Mouse (Mus musculus) kidney, adult 11 months (tissue): ENCODE data around the gene Tubb2b.

Experiments used
- DNase-seq: peaks from one replicate; pipeline ENCODE4 v3.0.0; 2022

Tubb2b gene

DNA sequence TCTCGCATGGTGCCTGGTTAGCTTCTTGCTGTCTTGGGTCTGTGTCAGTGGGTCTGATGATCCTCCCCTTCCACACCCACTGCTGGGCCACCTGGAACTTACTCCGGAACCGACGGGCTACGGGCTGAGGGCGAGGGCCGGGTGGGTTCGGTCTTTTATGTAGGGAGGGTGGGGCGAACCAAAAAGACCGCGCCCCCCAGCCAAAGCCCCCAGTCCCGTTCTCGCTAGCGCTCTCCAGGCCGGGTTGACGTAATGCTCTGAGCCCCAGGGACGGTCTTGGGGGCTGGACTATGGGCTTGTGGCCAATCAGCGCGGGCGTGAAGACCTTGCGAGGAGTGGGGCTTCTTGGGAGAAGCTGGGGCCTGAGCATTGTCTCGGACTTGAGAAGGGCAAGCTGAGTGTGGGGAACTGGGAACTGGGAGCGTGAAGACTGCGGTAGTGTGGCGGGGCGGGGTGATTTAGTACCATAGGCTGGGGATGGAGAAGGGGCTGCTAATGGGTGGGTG lies at the start of gene Tubb2b:
TSS of gene Tubb2b (minus strand) at position 241 of the 506 bp plus-strand sequence.
- peak; percentile 48 for DNase-seq

DNA sequence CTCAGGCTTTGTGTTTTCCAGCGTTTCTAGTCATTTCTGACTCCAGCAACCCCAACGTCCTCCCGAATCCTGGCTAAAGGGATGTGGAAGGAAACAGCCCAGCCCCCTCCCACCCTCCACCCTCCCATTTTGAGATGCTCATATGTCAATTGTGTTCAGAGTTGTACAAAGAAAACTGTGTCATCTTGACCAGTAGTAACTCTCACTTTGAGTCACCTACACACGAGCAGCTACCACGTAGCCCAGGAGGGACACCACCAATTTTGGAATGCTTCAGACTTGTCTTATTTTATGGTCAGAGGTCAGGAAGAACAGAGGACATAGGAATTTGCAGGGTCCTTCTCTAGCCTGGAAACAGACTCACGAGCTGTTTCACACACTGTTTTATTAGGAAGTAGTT lies 43.8 kb upstream of the Tubb2b start:
- DNase-seq: no peak

DNA sequence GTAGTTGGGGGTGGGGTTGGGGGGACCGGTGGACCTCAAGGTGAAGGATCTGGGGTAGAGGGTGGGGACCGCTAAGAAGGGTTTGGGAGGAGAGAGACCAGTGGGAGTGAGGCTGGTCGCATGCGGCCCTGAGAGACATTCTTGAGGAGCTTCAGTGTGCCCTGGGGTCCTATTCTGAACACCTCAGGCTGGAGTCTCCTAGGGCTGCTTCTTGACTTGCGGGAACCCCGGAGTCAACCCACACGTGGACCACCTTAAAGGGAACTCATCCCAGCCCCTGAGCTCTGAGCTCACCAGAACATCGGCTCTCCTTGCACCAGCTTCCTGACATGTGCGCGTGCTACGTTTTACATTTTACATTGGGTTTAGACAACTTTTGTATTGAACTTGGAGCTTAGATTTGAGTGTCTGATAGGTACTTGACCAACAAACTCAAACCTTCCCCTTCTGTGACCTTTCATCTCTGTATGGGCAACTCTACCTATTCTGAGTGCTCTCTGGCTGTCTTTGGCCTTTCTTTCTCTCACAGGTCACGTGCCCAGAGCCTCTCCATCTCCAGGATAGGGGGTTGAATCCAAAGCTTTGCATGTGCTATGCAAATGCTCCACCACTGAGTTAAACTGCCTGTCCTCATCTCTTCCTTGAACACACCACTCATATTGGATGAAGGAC lies 33.2 kb upstream of the Tubb2b start:
- DNase-seq: no peak

GRCm38 (mm10) chr13:34162491-34163303 lies 32.4 kb upstream of the Tubb2b start, which contains the start of gene Psmg4:
Gene Psmg4 (plus strand): TSS chr13:34162964.
- DNase-seq: peak; percentile 91

DNA sequence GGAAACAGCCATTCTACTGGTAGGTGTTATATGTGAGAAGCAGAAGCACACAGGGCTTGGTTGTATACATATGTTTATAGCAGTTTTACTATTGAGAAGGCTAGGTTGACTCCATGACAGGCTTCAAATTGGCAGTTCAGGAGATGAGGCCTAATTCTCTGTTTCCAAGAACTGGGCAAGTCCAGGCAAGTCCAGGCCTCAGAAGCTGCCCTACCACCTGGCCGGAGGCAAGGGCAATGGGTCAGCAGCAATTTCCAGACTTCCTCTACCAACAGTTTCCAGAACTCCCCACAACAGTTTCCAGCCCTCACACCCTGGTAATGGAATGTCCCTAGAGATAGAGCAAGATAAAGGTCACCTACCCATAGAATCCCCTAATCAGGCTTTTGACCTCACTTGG lies 29.7 kb upstream of the Tubb2b start:
- no peak for DNase-seq

- DNase-seq: no peak
Observed at GRCm38 (mm10) chr13:34157596-34158157, 27.4 kb upstream of the Tubb2b start.

DNA sequence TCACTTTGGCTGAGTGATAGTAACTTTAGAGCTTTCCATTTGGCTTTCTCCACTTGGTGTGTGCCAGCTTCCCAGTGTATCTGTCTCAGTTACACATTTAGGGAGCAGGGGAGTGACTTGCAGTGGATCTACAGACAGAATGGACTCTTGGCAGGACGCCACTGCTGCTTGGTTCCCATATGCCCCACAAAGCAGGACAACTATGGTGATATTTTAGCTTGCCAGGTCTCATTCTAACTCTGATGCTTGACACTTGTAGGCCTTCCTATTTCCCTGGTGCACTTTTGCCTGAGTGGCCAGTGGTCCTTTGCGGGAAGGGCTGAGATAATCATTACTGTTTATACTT lies 26.5 kb upstream of the Tubb2b start:
- no peak for DNase-seq

GRCm38 (mm10) chr13:34156133-34156839 lies 26.0 kb upstream of the Tubb2b start:
- no peak for DNase-seq

- peak; percentile 67 for DNase-seq
Observed at GRCm38 (mm10) chr13:34154931-34155272, 24.6 kb upstream of the Tubb2b start.

DNA sequence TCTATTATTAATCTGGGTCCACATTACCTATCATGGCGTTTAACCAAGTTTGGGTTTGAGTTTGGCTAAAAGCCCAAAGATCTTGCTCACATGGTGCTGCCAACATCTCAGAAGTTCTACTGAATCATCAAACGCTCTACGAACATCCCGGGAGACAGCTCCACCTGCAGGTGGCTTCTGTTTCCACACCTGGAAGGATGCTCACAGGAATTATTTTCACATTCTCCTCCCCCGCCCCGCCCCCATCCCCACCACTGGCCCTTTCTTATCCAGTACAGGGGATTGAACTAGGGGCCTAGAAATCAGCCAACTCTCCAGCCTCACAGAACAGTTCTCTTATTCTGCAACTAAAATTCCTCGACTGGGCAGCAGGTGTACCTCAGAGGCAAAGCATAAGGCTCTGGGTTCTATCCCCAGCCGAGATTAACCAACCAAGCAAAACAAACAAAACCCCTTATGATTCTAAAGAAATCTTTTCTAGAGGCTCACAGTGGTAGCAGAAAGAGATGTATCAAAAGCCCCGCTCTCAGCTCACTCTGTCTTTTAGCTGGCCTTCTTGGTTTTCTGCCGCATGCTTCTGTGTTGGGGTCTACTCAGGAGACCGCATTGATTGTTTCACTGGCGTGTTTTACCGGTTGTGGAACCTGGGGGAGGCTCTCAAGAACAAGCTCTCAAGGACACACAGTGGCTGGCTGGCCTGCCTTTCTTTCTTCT lies 24.1 kb upstream of the Tubb2b start:
- DNase-seq: peak; percentile 83

DNA sequence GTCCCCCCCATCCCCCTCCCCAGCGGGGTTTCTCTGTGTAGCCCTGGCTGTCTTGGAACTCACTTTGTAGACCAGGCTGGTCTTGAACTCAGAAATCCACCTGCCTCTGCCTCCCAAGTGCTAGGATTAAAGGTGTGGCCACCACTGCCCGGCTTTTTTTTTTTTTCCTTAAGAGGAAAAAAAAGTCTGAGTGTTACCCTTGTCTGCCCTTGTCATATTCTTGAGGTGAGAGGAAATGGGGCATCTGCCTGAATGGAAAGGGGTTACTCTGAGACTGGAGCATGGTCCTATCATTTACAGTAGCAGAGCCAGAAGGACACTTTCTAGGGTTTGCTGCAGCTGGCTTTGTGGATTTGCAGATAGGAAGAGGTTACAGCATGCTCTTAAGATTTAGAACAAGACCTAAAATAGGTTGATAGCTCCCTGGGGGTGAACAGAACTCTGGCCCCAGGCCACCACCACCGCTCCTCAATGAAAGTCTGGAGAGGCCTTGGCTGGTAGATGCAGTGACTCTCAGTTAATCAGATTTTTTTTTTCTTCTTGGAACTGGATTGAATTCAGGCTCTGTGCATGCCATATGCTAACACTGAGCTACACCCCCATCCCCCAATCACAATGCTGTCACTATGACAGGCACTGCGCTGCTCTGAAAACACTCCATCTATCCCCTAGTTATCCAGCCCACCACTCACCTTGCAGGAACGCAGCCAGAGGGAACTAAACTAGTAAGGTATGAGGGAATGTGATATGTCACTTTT lies 23.2 kb upstream of the Tubb2b start:
- DNase-seq: no peak

- DNase-seq: no peak
Observed at GRCm38 (mm10) chr13:34152695-34153094, 22.4 kb upstream of the Tubb2b start.

DNA sequence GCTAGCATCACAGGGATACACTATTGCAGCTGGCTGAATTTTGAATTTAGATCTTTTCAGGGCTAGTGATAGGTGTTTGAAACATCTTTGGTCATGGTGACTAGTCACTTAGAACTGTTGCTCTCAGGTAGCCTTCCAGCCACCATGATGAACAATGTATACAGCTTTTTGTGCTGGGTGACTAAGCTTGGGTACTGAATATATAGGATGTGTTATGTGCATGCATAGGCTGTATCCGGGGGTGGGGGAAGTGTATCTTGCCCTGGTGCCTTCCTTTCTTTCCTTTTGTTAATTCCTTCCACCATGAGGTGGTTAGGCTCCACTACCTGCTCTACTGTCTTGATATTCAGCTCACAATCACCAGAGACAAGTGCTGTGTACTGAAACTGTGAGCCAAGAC lies 21.2 kb upstream of the Tubb2b start:
- no peak for DNase-seq

- no peak for DNase-seq
Observed at GRCm38 (mm10) chr13:34150271-34151027, 20.2 kb upstream of the Tubb2b start.

- no peak for DNase-seq
Observed at GRCm38 (mm10) chr13:34149463-34150176, 19.4 kb upstream of the Tubb2b start.

- DNase-seq: peak; percentile 38
Observed at GRCm38 (mm10) chr13:34148767-34149392, 18.6 kb upstream of the Tubb2b start.

GRCm38 (mm10) chr13:34148181-34148580 lies 17.9 kb upstream of the Tubb2b start:
- no peak for DNase-seq

DNA sequence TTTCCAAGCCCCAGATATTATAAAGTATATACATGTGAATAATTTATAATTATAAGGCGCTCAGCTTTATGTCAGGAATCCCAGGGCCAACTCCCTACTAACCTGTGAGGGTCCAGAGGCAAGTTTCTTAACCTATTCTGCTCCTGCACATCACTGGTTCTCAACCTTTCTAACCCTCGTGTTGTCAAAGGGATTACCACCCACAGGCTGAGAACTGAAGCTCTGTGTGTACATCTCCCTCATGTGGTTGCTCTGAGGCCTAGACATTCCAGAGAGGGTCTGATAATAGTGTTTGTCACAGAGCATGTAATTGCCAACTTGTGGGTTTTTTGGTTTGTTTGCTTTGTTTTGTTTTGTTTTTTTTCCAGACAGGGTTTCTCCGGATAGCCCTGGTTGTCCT lies 16.6 kb upstream of the Tubb2b start:
- DNase-seq: no peak

GRCm38 (mm10) chr13:34143389-34143788 lies 13.1 kb upstream of the Tubb2b start:
- no peak for DNase-seq

- no peak for DNase-seq
Observed at GRCm38 (mm10) chr13:34136605-34137004, 6.3 kb upstream of the Tubb2b start.
